ENCODE assay signal across 9 mouse cellular contexts in the genomic region with DNA sequence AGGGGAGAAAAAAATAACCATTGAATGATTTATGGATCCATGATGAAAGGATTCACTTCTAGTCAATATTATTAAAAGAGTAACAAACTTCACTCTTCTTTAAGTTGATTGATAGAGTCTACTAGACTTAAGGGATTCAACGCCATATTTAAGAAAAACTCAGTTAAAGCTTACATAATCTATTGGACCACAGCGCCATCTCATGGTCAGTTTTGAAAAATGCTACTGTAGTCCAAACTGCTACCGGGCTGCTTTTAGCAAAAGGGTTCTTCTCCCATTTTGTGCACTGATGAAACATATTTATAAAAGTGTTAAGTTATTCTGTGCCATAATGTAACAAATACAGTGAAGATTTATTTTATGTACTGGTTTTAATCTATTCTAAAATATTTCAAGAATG. TPM values are rescaled to one million over a fixed set of nuclear protein-coding genes. Genes with fewer than 3 reads are reported as not detected.
DNase-seq lines count a peak whose midpoint lies in the region; ATAC-seq and TF ChIP-seq lines count a peak whose summit lies in the region.
"Had no signal": no experiment of that assay in that cellular context is flagged by ENCODE, and none has a peak within 500 bp of the region (broad histone marks: within the 10 kb centered on the region; RNA-seq: fewer than 3 reads in every experiment).

No protein-coding gene starts in this region.

- no peaks in the 10 kb centered on the region for H3K36me3 ChIP-seq in forebrain, embryonic 14.5 days (ENCODE audit: control insufficient read depth, insufficient read depth, low read length)
- H3K36me3 ChIP-seq in forebrain, embryonic 13.5 days (ENCODE audit: poor library complexity, severe bottlenecking) = no peaks in the 10 kb centered on the region
- H3K36me3 ChIP-seq in midbrain, embryonic 11.5 days (ENCODE audit: control insufficient read depth, insufficient read depth, low read length) = no peaks in the 10 kb centered on the region
- H3K36me3 ChIP-seq in midbrain, embryonic 16.5 days (ENCODE audit: control insufficient read depth, insufficient read depth, low read length) = no peaks in the 10 kb centered on the region
- no peaks in the 10 kb centered on the region for H3K36me3 ChIP-seq in midbrain, postnatal 0 days (ENCODE audit: insufficient read depth, low read length)
- H3K36me3 ChIP-seq: hindbrain, embryonic 15.5 days had no signal

- no peak overlapping the region for H3K4me2 ChIP-seq in forebrain, embryonic 14.5 days (ENCODE audit: low read length)
- H3K4me2 ChIP-seq in forebrain, embryonic 13.5 days = no peak overlapping the region
- H3K4me2 ChIP-seq in midbrain, embryonic 11.5 days = no peak overlapping the region
- H3K4me2 ChIP-seq in midbrain, embryonic 16.5 days (ENCODE audit: low read length) = no peak overlapping the region
- no peak overlapping the region for H3K4me2 ChIP-seq in midbrain, postnatal 0 days (ENCODE audit: low read depth, low read length, poor library complexity, severe bottlenecking)
- H3K4me2 ChIP-seq: hindbrain, embryonic 15.5 days had no signal

- peak; percentile 79 for TF ChIP-seq CTCF in midbrain, postnatal 0 days (IDR thresholded peaks at IDR 0.05)

- DNase-seq in forebrain, embryonic 14.5 days (ENCODE audit: low spot score) = peak; percentile 74
- DNase-seq in midbrain, embryonic 11.5 days (ENCODE audit: low spot score, missing footprints) = peak; percentile 92
- DNase-seq in c-Kit-negative CD71-positive TER-119-positive erythroid progenitor cells, embryonic 14.5 days (ENCODE audit: low read depth, low spot score) = peak; percentile 51
- peak; percentile 33 for DNase-seq in hindlimb bud, embryonic 11.5 days (ENCODE audit: extremely low spot score, low read depth, low spot score)
- peak; percentile 82 for DNase-seq in midbrain, postnatal 0 days (ENCODE audit: low spot score)
- DNase-seq in urinary bladder, postnatal 25 days (ENCODE audit: low spot score) = no peak

- no peaks in the 10 kb centered on the region for H3K9me3 ChIP-seq in forebrain, embryonic 14.5 days (replicated peaks; ENCODE audit: control insufficient read depth, low read length)
- no peaks in the 10 kb centered on the region for H3K9me3 ChIP-seq in forebrain, embryonic 13.5 days (replicated peaks)
- no peaks in the 10 kb centered on the region for H3K9me3 ChIP-seq in midbrain, embryonic 11.5 days (ENCODE audit: control insufficient read depth, low read length)
- H3K9me3 ChIP-seq in midbrain, embryonic 16.5 days (replicated peaks; ENCODE audit: control insufficient read depth, low read length, poor library complexity, severe bottlenecking) = no peaks in the 10 kb centered on the region
- H3K9me3 ChIP-seq in midbrain, postnatal 0 days (ENCODE audit: low read length) = no peaks in the 10 kb centered on the region
- H3K9me3 ChIP-seq: hindbrain, embryonic 15.5 days had no signal

- 31% methylated on average over 3 of the region's 3 CpGs for WGBS in forebrain, embryonic 14.5 days
- WGBS in forebrain, embryonic 13.5 days = 33% methylated on average over 3 of the region's 3 CpGs
- WGBS in midbrain, embryonic 11.5 days = 40% methylated on average over 3 of the region's 3 CpGs
- 28% methylated on average over 3 of the region's 3 CpGs for WGBS in midbrain, embryonic 16.5 days
- 21% methylated on average over 3 of the region's 3 CpGs for WGBS in midbrain, postnatal 0 days

- H3K4me1 ChIP-seq in forebrain, embryonic 14.5 days (ENCODE audit: control insufficient read depth, insufficient read depth, low read length) = no peaks in the 10 kb centered on the region
- H3K4me1 ChIP-seq in forebrain, embryonic 13.5 days = no peaks in the 10 kb centered on the region
- no peaks in the 10 kb centered on the region for H3K4me1 ChIP-seq in midbrain, embryonic 11.5 days (ENCODE audit: control insufficient read depth, insufficient read depth, low read length)
- H3K4me1 ChIP-seq in midbrain, embryonic 16.5 days (ENCODE audit: control insufficient read depth, insufficient read depth, low read length) = no peaks in the 10 kb centered on the region
- H3K4me1 ChIP-seq in midbrain, postnatal 0 days (ENCODE audit: insufficient read depth, low read length) = no peaks in the 10 kb centered on the region
- H3K4me1 ChIP-seq: hindbrain, embryonic 15.5 days had no signal

- no peak for ATAC-seq in forebrain, embryonic 14.5 days
- no peak for ATAC-seq in forebrain, embryonic 13.5 days
- no peak for ATAC-seq in midbrain, embryonic 11.5 days (ENCODE audit: low FRiP score)
- no peak for ATAC-seq in midbrain, embryonic 16.5 days
- ATAC-seq in midbrain, postnatal 0 days (ENCODE audit: low FRiP score) = no peak

- no peak overlapping the region for H3K27ac ChIP-seq in forebrain, embryonic 14.5 days (ENCODE audit: low read depth, low read length)
- H3K27ac ChIP-seq in forebrain, embryonic 13.5 days = no peak overlapping the region
- H3K27ac ChIP-seq in midbrain, embryonic 11.5 days (ENCODE audit: low read depth, low read length) = no peak overlapping the region
- no peak overlapping the region for H3K27ac ChIP-seq in midbrain, embryonic 16.5 days (ENCODE audit: low read length)
- no peak overlapping the region for H3K27ac ChIP-seq in midbrain, postnatal 0 days (ENCODE audit: low read depth, low read length)
- H3K27ac ChIP-seq: hindbrain, embryonic 15.5 days had no signal

- no peak overlapping the region for H3K9ac ChIP-seq in forebrain, embryonic 14.5 days (ENCODE audit: low read length)
- no peak overlapping the region for H3K9ac ChIP-seq in forebrain, embryonic 13.5 days
- no peak overlapping the region for H3K9ac ChIP-seq in midbrain, embryonic 11.5 days (ENCODE audit: low read length)
- no peak overlapping the region for H3K9ac ChIP-seq in midbrain, embryonic 16.5 days (ENCODE audit: low read depth, low read length)
- no peak overlapping the region for H3K9ac ChIP-seq in midbrain, postnatal 0 days (replicated peaks; ENCODE audit: low read length, poor library complexity, severe bottlenecking)
- H3K9ac ChIP-seq: hindbrain, embryonic 15.5 days had no signal

- H3K4me3 ChIP-seq in forebrain, embryonic 14.5 days (ENCODE audit: low read depth, low read length) = no peak overlapping the region
- no peak overlapping the region for H3K4me3 ChIP-seq in forebrain, embryonic 13.5 days
- no peak overlapping the region for H3K4me3 ChIP-seq in midbrain, embryonic 11.5 days (ENCODE audit: low read depth, low read length)
- H3K4me3 ChIP-seq in midbrain, embryonic 16.5 days (ENCODE audit: low read depth, low read length) = no peak overlapping the region
- H3K4me3 ChIP-seq in midbrain, postnatal 0 days (ENCODE audit: low read depth, low read length) = no peak overlapping the region
- H3K4me3 ChIP-seq: hindbrain, embryonic 15.5 days had no signal

- no peaks in the 10 kb centered on the region for H3K27me3 ChIP-seq in forebrain, embryonic 14.5 days (replicated peaks; ENCODE audit: control insufficient read depth, insufficient read depth, low read length)
- H3K27me3 ChIP-seq in forebrain, embryonic 13.5 days = no peaks in the 10 kb centered on the region
- H3K27me3 ChIP-seq in midbrain, embryonic 11.5 days (ENCODE audit: control insufficient read depth, insufficient read depth, low read length) = no peaks in the 10 kb centered on the region
- no peaks in the 10 kb centered on the region for H3K27me3 ChIP-seq in midbrain, embryonic 16.5 days (ENCODE audit: control insufficient read depth, insufficient read depth, low read depth, low read length)
- no peaks in the 10 kb centered on the region for H3K27me3 ChIP-seq in midbrain, postnatal 0 days (ENCODE audit: insufficient read depth, low read length)
- H3K27me3 ChIP-seq: hindbrain, embryonic 15.5 days had no signal

RNA-seq across cellular contexts. Expression of a gene that starts 23.0 kb away (rescaled TPM):
- polyA plus RNA-seq in forebrain, embryonic 14.5 days (2014; fragmentation: Nextera tagmentation; extraction: Ambion mirVana) = 336 and 355 TPM in 2 replicates
- polyA plus RNA-seq in forebrain, embryonic 13.5 days (2015; fragmentation: Nextera tagmentation; extraction: Ambion mirVana) = 303 and 336 TPM in 2 replicates
- polyA plus RNA-seq in midbrain, embryonic 11.5 days (2014; fragmentation: Nextera tagmentation; extraction: Ambion mirVana) = 386 and 391 TPM in 2 replicates
- polyA plus RNA-seq in midbrain, embryonic 16.5 days (2015; fragmentation: Nextera tagmentation; extraction: Ambion mirVana) = 196 and 198 TPM in 2 replicates
- total RNA-seq in midbrain, postnatal 0 days (2014; rRNA removed) = 130 and 135 TPM in 2 replicates
- 192 and 195 TPM in 2 replicates for polyA plus RNA-seq in midbrain, postnatal 0 days (2015; fragmentation: Nextera tagmentation; extraction: Ambion mirVana)
